Mouse (Mus musculus) mouse trophoblast stem cell (cell line): ENCODE measurements around the gene Jakmip3.

ENCODE experiments used
- in situ Hi-C, 2 experiments: fragments of 300-500 bp; cut with MseI, MboI; formaldehyde crosslinking; loops; 2 replicates in 1 of 2; 3 replicates in 1 of 2; pipeline ENCODE4 v1.15.1; 2025

Jakmip3 gene

GRCm38 (mm10) chr7:138940612-138941461, at the start of gene Jakmip3:
TSS of gene Jakmip3 (plus strand) at chr7:138940730.
- in situ Hi-C loops: no loop called here

GRCm38 (mm10) chr7:138898122-138898521, 42.4 kb upstream of the Jakmip3 start:
- in situ Hi-C loops: no loop called here

- in situ Hi-C loops: no loop called here
These were observed 41.8 kb upstream of the Jakmip3 start for GRCm38 (mm10) chr7:138898743-138899142.

GRCm38 (mm10) chr7:138903886-138904435, 36.6 kb upstream of the Jakmip3 start:
- in situ Hi-C loops: no loop called here

GRCm38 (mm10) chr7:138906441-138906840, 34.1 kb upstream of the Jakmip3 start:
- in situ Hi-C loops: no loop called here

- in situ Hi-C loops: no loop called here
These were observed 33.5 kb upstream of the Jakmip3 start for GRCm38 (mm10) chr7:138907043-138907442.

GRCm38 (mm10) chr7:138907976-138908375, 32.6 kb upstream of the Jakmip3 start:
- in situ Hi-C loops: no loop called here

GRCm38 (mm10) chr7:138908768-138909276, 31.7 kb upstream of the Jakmip3 start:
- in situ Hi-C loops: no loop called here

- in situ Hi-C loops: no loop called here
These were observed 31.0 kb upstream of the Jakmip3 start, which contains the start of gene Bnip3 for GRCm38 (mm10) chr7:138909277-138910192. TSS of gene Bnip3 (minus strand) at chr7:138909519.

- in situ Hi-C loops: no loop called here
These were observed 30.4 kb upstream of the Jakmip3 start for GRCm38 (mm10) chr7:138910193-138910562.

- in situ Hi-C loops: no loop called here
These were observed 26.9 kb upstream of the Jakmip3 start for GRCm38 (mm10) chr7:138913616-138914015.

GRCm38 (mm10) chr7:138919156-138919944, 21.2 kb upstream of the Jakmip3 start:
- in situ Hi-C loops: no loop called here

GRCm38 (mm10) chr7:138921611-138922010, 18.9 kb upstream of the Jakmip3 start:
- in situ Hi-C loops: loop anchor here (5.0 to 10.0 kb wide), 2 partner anchors 77 to 79 kb away; partner anchors contain the start of genes Mapk1ip1 (in 1 of the 2) and Ppp2r2d (in 1 of the 2)

GRCm38 (mm10) chr7:138923756-138924425, 16.6 kb upstream of the Jakmip3 start:
- in situ Hi-C loops: loop anchor here (5.0 to 10.0 kb wide), 2 partner anchors 79 to 82 kb away; partner anchors contain the start of genes Mapk1ip1 (in 1 of the 2) and Ppp2r2d (in 1 of the 2)

GRCm38 (mm10) chr7:138928456-138928855, 12.1 kb upstream of the Jakmip3 start:
- in situ Hi-C loops: loop anchor here in 1 of 2 experiments (10.0 kb wide), 1 partner anchor 84 kb away; the partner anchor contains the start of genes Mapk1ip1 and Ppp2r2d

- in situ Hi-C loops: no loop called here
These were observed 6.0 kb upstream of the Jakmip3 start for GRCm38 (mm10) chr7:138934523-138934922.

- in situ Hi-C loops: no loop called here
These were observed 1.5 kb upstream of the Jakmip3 start for GRCm38 (mm10) chr7:138938991-138939390.

GRCm38 (mm10) chr7:138940256-138940611, 296 bp upstream of the Jakmip3 start:
- in situ Hi-C loops: no loop called here

- in situ Hi-C loops: no loop called here
These were observed 1.0 kb downstream of the Jakmip3 start for GRCm38 (mm10) chr7:138941571-138941970.

GRCm38 (mm10) chr7:138942301-138942700, 1.8 kb downstream of the Jakmip3 start:
- in situ Hi-C loops: no loop called here
